Mouse (Mus musculus) cerebral cortex, adult 2 months (tissue): ENCODE measurements around the gene Phactr1.

Experiments
- WGBS: fragments of 180-500 bp; shearing (Covaris S2); methylation state at CpG from one replicate; pipeline ENCODE4 v1.1.7; 2018; 5-methylcytosine and 5-hydroxymethylcytosine counted together

Phactr1 gene

DNA sequence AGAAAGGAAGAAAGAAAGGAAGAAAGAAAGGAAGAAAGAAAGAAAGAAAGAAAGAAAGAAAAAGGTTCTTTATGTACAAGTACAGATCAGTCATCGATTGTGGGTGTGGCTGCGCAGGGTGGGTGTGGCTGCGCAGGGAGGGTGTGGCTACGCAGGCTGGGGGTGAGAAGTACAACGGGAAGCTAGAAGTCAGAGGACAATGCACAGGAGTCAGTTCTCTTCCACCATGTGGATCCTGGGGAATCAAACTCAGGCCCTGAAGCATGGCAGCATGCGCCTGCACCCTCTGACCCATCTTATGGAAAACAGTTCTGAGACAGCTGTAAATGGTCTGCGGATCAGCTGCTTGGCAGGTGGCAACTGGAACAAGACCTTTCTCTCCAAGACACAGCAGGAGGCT is 500.7 kb downstream of the Phactr1 start:
- WGBS = 75% methylated on average over 7 of the region's 7 CpGs

DNA sequence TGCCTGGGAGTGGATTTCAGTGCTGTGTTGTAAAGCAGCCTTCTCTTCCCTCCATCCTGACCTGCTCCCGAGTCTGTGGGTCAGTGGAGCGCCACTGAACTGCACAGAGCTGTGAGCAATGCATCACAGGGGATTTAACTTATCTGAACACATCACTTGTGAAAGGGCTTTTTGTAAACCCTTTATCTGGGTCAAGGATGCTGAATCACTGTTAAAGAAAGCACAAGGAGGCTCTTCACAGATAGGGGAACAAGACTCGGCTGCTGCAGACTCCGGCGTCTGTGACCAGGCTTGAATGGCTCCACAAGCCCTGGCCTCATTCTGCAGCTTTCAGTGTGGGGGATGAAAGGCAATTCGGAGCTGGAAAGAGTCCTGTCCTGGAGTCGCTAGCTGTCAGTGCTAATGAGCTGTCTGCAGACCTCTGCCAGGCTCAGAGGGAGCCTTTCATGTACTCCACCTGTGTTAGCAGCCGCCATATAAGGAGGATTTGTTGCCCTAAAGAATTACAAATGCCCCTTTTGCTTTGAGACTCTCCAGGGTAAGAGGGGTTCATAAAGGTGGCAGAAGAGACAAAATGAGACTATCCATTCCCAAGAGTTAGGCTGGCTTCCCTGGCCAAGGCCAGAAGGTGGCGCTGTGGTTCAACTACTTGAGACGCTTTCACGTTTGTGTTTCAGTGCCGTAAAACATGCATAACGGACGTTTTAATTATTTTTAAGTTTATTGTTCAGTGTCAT is 502.2 kb downstream of the Phactr1 start:
- 8% methylated on average over 14 of the region's 14 CpGs for WGBS

DNA sequence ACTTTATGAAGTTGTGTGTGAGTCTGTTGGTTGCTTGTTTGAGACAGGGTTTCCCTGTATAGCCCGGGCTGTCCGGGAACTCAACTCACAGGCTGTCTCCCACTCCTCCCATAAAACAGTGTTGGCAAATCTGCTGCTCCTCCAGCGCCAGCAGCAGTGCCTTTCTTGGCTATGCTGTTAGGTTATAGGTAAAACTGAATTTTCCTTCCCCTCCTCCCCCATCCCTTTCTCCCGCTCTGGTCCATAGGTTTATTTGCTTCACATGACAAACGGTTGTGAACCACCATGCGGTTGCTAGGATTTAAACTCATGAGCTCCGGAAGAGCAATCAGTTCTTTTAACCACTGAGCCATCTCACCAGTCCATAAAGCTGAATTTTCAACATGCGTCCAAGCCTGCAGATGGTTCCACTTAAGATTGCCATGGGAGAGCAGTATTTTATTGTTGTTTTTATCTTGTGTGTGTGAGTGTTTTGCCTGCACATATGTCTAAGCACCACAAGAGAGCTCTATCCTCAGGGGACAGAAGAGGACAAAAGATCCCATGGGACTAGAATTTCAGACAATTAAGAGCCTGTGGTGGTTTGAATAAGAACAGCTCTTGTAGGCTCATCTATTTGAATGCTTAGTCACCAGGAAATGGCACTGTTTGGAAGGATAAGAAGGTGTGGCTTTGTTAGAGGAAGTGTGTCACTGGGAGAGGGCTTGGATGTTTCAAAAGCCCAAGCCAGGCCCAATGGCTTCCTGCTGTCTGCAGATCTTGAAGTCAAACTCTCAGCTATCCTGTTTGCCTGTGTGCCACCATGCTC is 503.0 kb downstream of the Phactr1 start:
- WGBS = 22% methylated on average over 8 of the region's 8 CpGs

DNA sequence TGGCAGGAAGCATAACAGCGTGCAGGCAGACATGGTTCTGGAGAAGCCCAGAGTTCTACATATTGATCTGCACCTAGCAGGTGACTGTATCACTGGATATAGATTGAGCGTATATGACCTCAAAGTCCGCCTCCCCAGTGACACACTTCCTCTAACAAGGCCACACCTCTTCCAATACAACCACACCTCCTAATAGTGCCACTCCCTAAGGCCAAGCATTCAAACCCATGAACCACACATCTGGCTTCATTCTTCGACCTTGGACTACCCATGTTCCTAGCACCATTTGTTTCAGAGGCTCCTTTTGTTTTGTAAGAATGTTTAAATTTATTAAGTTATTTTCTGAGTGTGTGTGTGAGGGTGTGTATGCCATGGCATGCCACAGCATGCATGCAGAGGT is 507.3 kb downstream of the Phactr1 start:
- 98% methylated on average over 4 of the region's 4 CpGs for WGBS
